Mouse (Mus musculus) CH12.LX (cell line): ENCODE data around the gene Pde4d.

Experiments
- BHLHE40 ChIP-seq: IDR thresholded peaks from 2 replicates; pipeline ENCODE4 v1.6.1; 2011; ENCODE audit warnings: mild to moderate bottlenecking, low read depth, low read length, improper control_type of control experiment
- CHD2 ChIP-seq: IDR thresholded peaks from 2 replicates; pipeline ENCODE4 v1.6.1; 2011; ENCODE audit warnings: low read length, improper control_type of control experiment
- CTCF ChIP-seq, 2 experiments: IDR thresholded peaks in 1 of 2; conservative IDR thresholded peaks in 1 of 2; 2 replicates each; pipeline ENCODE4 v1.5.1; 2011 to 2012; ENCODE audit warnings: low read depth in 2 of 2, low read length in 2 of 2, improper control_type of control experiment in 1 of 2, inconsistent platforms in 1 of 2, mild to moderate bottlenecking in 1 of 2, moderate library complexity in 1 of 2
- EP300 ChIP-seq: IDR thresholded peaks from 2 replicates; pipeline ENCODE4 v1.6.1; 2011; ENCODE audit warnings: low read length, improper control_type of control experiment
- NRF1 ChIP-seq: IDR thresholded peaks from 2 replicates; pipeline ENCODE4 v1.6.1; 2014; ENCODE audit warnings: low read depth, mild to moderate bottlenecking, inconsistent platforms, low read length, improper control_type of control experiment, moderate library complexity
- RAD21 ChIP-seq: IDR thresholded peaks from 2 replicates; pipeline ENCODE4 v1.6.1; 2011; ENCODE audit warnings: low read depth, mild to moderate bottlenecking, low read length, improper control_type of control experiment, moderate library complexity
- SMC3 ChIP-seq: IDR thresholded peaks from 2 replicates; pipeline ENCODE4 v1.6.1; 2011; ENCODE audit warnings: low read depth, low read length, improper control_type of control experiment
- TBP ChIP-seq: conservative IDR thresholded peaks from 2 replicates; pipeline ENCODE4 v1.6.1; 2011; ENCODE audit warnings: low read depth, low read length, improper control_type of control experiment
- UBTF ChIP-seq: IDR thresholded peaks from 2 replicates; pipeline ENCODE4 v1.6.1; 2012; ENCODE audit warnings: low read depth, mild to moderate bottlenecking, inconsistent platforms, low read length, improper control_type of control experiment, moderate library complexity

DNA sequence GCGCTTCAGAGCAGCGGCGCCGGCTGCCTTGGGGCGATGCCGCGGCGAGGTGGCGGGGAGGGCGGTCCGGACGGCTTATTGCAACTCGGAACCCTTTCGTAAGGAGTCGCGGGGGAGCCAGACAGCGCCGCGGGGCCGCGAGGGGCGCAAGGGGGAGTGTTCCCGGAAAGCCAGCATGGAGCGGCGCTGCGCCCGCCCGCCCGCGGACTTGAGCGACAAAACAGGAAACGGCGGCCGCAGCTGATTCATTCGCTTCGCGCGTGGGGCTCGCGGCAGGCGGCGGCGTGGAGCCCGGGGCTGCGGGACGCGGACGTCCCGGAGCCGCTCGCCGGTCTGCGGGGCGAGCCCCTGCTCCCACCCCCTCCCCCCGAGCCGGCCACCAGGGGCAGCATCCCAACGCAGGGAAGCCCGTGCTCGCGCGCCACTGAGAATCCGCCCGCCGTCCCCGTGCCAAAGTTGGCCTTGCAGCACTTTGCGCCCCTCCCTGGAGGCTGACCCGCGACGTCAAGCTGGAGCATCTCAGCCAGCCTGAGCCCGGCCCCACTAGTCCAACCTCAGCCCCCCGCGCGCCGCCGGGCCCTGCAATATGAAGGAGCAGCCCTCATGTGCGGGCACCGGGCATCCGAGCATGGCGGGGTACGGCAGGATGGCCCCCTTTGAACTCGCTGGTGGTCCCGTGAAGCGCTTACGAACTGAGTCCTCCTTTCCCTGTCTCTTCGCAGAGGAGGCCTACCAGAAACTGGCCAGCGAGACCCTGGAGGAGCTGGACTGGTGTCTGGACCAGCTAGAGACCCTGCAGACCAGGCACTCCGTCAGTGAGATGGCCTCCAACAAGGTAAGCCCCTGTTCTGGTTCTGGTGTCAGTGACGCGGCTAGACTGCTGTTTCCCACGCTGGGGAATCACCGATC, 1453.4 kb downstream of the Pde4d start:
- TF ChIP-seq RAD21 (no peak), CTCF (conservative IDR thresholded peaks at IDR 0.05 in 1 of 2, IDR thresholded peaks at IDR 0.05 in 1 of 2; ENCODE audit: low read depth in 2 of 2, low read length in 2 of 2) (no peak), CHD2 (no peak), TBP (no peak), NRF1 (no peak), UBTF (no peak), EP300 (no peak), BHLHE40 (no peak), SMC3 (no peak)
